Mouse (Mus musculus): ENCODE measurements around the gene Dhcr7.
A peak's percentile ranks its signal among the peaks of the same experiment; 100 is the strongest.

The Dhcr7 gene

GRCm38 (mm10) chr7:143822375-143823265 lies at the start of gene Dhcr7, which contains the start of gene Nadsyn1:
Dhcr7 (plus strand) TSS chr7:143823145.
Nadsyn1 (minus strand) TSS chr7:143822849.
- DNase-seq (ENCODE audit: low spot score in 2 of 2), result peak; percentile 98

- no peak for DNase-seq (ENCODE audit: low spot score in 2 of 2)
These were observed 46.8 kb upstream of the Dhcr7 start for GRCm38 (mm10) chr7:143776137-143776536.

GRCm38 (mm10) chr7:143777375-143777774 lies 45.6 kb upstream of the Dhcr7 start:
- no peak for DNase-seq (ENCODE audit: low spot score in 2 of 2)

GRCm38 (mm10) chr7:143783378-143783995 lies 39.5 kb upstream of the Dhcr7 start:
- no peak for DNase-seq (ENCODE audit: low spot score in 2 of 2)

GRCm38 (mm10) chr7:143783996-143784829 lies 38.7 kb upstream of the Dhcr7 start, which contains the start of gene Mrgpre:
Mrgpre (minus strand) TSS chr7:143784500.
- peak; percentile 51 to 52 for DNase-seq (ENCODE audit: low spot score in 2 of 2)

- DNase-seq (ENCODE audit: low spot score in 2 of 2), result no peak
These were observed 30.5 kb upstream of the Dhcr7 start for GRCm38 (mm10) chr7:143792336-143792985.

GRCm38 (mm10) chr7:143793121-143793520 lies 29.8 kb upstream of the Dhcr7 start:
- DNase-seq (ENCODE audit: low spot score in 2 of 2), result no peak

- no peak for DNase-seq (ENCODE audit: low spot score in 2 of 2)
These were observed 24.2 kb upstream of the Dhcr7 start for GRCm38 (mm10) chr7:143798783-143799182.

GRCm38 (mm10) chr7:143800770-143801169 lies 22.2 kb upstream of the Dhcr7 start:
- no peak for DNase-seq (ENCODE audit: low spot score in 2 of 2)

- DNase-seq (ENCODE audit: low spot score in 2 of 2), result no peak
These were observed 21.5 kb upstream of the Dhcr7 start for GRCm38 (mm10) chr7:143801195-143802065.

GRCm38 (mm10) chr7:143805199-143805624 lies 17.7 kb upstream of the Dhcr7 start:
- peak in 1 of 2 experiments; percentile 21 for DNase-seq (ENCODE audit: low spot score in 2 of 2)

GRCm38 (mm10) chr7:143808909-143809308 lies 14.0 kb upstream of the Dhcr7 start:
- DNase-seq (ENCODE audit: low spot score in 2 of 2), result no peak

GRCm38 (mm10) chr7:143819201-143819600 lies 3.7 kb upstream of the Dhcr7 start:
- DNase-seq (ENCODE audit: low spot score in 2 of 2), result no peak

GRCm38 (mm10) chr7:143821241-143821640 lies 1.7 kb upstream of the Dhcr7 start:
- DNase-seq (ENCODE audit: low spot score in 2 of 2), result no peak

GRCm38 (mm10) chr7:143823266-143823605 lies 291 bp downstream of the Dhcr7 start:
- DNase-seq (ENCODE audit: low spot score in 2 of 2), result no peak

- DNase-seq (ENCODE audit: low spot score in 2 of 2), result no peak
These were observed 4.0 kb downstream of the Dhcr7 start for GRCm38 (mm10) chr7:143826985-143827384.

- DNase-seq (ENCODE audit: low spot score in 2 of 2), result peak; percentile 96 to 98
These were observed 6.8 kb downstream of the Dhcr7 start for GRCm38 (mm10) chr7:143829504-143830331.

- no peak for DNase-seq (ENCODE audit: low spot score in 2 of 2)
These were observed 7.5 kb downstream of the Dhcr7 start for GRCm38 (mm10) chr7:143830399-143830798.

GRCm38 (mm10) chr7:143832196-143832595 lies 9.3 kb downstream of the Dhcr7 start:
- DNase-seq (ENCODE audit: low spot score in 2 of 2), result no peak

- DNase-seq (ENCODE audit: low spot score in 2 of 2), result no peak
These were observed 9.7 kb downstream of the Dhcr7 start for GRCm38 (mm10) chr7:143832611-143833010.

Measured in right cerebral cortex, postnatal 36 days (tissue).